8 mouse cellular contexts compared by ENCODE assay signal in genomic region chr17:32113255-32113522, GRCm38 (mm10). TPM values are rescaled to one million over a fixed set of nuclear protein-coding genes. Genes with fewer than 3 reads are reported as not detected.
A peak's percentile ranks its signal among the peaks of the same experiment; 100 is the strongest.
DNase-seq lines count a peak whose midpoint lies in the region; ATAC-seq lines count a peak whose summit lies in the region.

No protein-coding gene starts in this region.

- peak overlapping the region; percentile 80 for H3K9ac ChIP-seq in liver, embryonic 16.5 days (ENCODE audit: low read depth, low read length)

- no peaks in the 10 kb centered on the region for H3K36me3 ChIP-seq in liver, embryonic 16.5 days (ENCODE audit: control insufficient read depth, insufficient read depth)

- peak overlapping the region; percentile 75 for H3K4me3 ChIP-seq in liver, embryonic 16.5 days (ENCODE audit: low read depth, low read length)

- H3K4me1 ChIP-seq in liver, embryonic 16.5 days (ENCODE audit: control insufficient read depth, low read depth, low read length) = peaks cover 92% of the 10 kb centered on the region

- no peak for DNase-seq in cerebellum, adult 18-20 months
- DNase-seq in retina, postnatal 1 day = peak; percentile 34
- no peak for DNase-seq in retina, embryonic 14.5 days (ENCODE audit: low spot score)
- DNase-seq in thymus, postnatal 25 days = no peak
- no peak for DNase-seq in c-Kit-positive CD71-positive TER-119-positive erythroid progenitor cells, embryonic 14.5 days (ENCODE audit: low spot score)
- DNase-seq in adrenal gland, adult 8-10 months = no peak

- WGBS in liver, embryonic 16.5 days (ENCODE audit: insufficient replicate concordance) = 14% methylated on average over 8 of the region's 8 CpGs

- H3K4me2 ChIP-seq in liver, embryonic 16.5 days (ENCODE audit: low read depth, low read length) = peak overlapping the region; percentile 99

- ATAC-seq in cerebellum, adult (ENCODE audit: insufficient number of reproducible peaks, low FRiP score, low TSS enrichment) = peak; percentile 28; the same call in 1 of the 2 replicates
- ATAC-seq in liver, embryonic 16.5 days (ENCODE audit: low read depth) = peak; percentile 18

- H3K27me3 ChIP-seq in liver, embryonic 16.5 days (ENCODE audit: control insufficient read depth, insufficient read depth, low read depth, low read length) = no peaks in the 10 kb centered on the region

- H3K27ac ChIP-seq in liver, embryonic 16.5 days (ENCODE audit: low read length) = peak overlapping the region; percentile 75

- no peaks in the 10 kb centered on the region for H3K9me3 ChIP-seq in liver, embryonic 16.5 days (replicated peaks; ENCODE audit: control insufficient read depth, low read length)

RNA-seq across cellular contexts. Expression of gene Notch3, which starts 53.5 kb away (rescaled TPM):
- polyA plus RNA-seq in liver, embryonic 16.5 days (2015; fragmentation: Nextera tagmentation; extraction: Ambion mirVana) = 0.42 and 0.73 TPM in 2 replicates
- total RNA-seq in adrenal gland, adult 8-10 months (2022) = 10 to 100 TPM in 1 of 4 experiments, 1 to 10 TPM in 3; 5.7 to 10.7 (median 7.3) TPM
